Mouse (Mus musculus): ENCODE measurements at regions not wholly inside any gene's neighbourhood (a gene's known extent, or its start where the extent isn't known, plus 50 kb on each side); places are given as distances from the start of the nearest gene placed in this dataset.

- DNase-seq (ENCODE audit: low read depth) = peak; percentile 44
These were observed 143.1 kb upstream of the Mrps10 start for GRCm38 (mm10) chr17:47225306-47226269.

DNA sequence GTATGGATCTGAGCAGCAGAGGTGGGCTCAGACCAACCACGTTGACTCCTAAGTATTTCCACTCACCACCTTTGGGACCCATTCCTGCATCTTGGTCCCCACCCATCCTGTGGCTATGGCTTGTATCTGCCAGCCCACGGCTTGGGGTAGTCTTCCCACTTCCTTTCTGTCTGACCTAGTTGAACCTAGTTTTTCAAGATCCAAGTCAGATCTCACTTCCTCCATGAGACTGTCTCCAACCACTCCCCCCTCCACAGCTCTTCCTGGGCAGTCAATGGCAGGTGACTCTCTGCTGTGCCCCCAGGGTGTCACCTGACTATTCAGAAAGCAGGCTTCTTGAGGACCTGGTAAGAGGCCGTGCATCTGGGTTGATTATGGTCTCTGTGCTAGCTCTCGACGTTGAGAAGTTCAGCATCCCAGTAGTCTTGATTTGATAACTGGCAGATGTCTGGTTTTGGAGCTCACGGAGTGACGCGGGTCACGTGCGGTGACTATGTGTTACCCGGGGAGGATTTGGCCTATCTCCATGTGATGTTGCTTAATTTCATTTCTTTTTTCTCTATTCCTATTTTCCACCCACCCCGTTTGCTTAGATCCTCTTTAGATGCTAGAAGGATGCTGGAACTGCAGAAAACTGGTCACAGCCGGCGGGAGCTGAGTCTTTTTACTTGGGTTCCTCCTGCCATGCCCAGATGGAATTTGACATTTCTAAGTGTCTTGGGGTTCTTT lies 147.5 kb upstream of the Mrps10 start:
- DNase-seq (ENCODE audit: low read depth) = no peak

DNA sequence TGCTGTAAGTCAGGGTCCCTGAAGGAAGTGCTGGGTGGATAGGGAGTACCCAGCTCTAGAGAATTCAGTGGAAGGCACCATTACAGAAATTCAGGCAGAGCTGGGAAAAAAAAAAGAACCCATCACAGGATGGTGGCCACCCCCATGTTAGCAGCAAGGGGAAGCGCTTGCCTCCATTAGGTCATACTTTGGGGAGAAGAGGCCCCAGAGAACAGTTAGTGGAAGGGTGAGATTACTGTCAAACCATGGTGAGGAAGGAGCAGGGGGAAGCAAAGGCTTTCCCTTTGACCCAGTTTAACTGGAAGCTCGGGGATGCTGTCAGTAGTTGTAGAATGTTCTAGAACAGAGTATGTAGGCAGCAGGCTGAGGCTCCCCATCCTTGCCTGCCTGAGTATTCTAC lies 148.8 kb upstream of the Mrps10 start:
- no peak for DNase-seq (ENCODE audit: low read depth)

- DNase-seq (ENCODE audit: low read depth) = no peak
These were observed 152.2 kb upstream of the Mrps10 start for GRCm38 (mm10) chr17:47216490-47216889.

DNA sequence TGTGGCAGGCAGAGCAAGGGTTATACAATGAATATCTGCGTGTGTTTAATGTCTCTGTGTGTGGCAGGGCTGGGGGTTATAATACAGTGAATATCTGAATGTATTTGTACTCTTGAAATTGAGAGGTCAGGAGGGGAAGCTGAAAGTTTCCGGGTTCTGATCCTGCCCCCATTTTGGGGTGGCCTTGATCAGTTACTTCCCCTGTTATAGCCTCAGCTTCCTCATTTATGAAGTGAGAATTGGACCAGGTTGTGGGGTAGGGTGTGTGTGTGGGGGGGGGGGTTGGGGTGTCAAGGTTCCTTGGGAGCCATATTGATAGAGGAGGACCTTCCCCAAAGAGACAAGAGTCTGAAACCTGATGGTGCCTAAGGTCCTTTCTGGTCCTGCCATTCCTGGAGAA lies 152.8 kb upstream of the Mrps10 start:
- DNase-seq (ENCODE audit: low read depth) = no peak

- peak; percentile 37 for DNase-seq (ENCODE audit: low read depth)
These were observed 154.6 kb upstream of the Mrps10 start for GRCm38 (mm10) chr17:47214111-47214510.

DNA sequence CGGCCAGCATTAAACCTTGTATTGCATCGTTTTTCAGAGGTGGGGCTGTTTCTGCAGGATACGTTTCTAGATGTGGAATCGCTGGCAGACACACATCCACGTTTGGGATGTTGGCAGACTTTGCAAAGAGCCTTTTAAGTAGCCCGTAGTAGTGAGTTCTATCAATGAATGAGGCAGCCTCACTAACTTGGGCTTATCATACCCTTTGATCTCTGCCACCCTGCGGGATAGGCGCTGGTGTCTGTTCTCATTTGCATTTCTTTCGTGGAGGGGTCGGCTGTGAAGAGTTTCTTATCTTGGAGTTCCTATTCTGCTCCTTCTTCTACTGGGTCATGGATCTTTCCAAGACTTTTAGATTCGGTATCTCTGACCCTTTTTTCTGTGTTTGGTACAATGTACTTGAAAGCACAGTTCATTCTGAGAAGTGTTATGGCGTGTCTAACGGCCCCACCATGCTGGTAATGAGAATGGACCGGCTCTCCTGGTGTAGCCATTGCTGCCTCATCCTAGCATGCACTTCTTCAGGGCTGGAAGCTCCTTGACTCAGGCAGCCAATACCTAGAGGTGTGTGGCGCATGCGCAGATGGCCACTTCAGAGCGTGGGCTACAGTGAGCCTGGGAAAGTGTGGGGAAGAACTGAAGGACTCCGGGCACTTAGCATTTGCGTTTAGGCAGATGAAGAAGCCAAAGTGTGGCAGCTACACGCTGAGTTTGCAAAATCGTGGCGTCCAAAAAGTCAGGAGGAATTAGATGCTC lies 158.1 kb upstream of the Mrps10 start:
- no peak for DNase-seq (ENCODE audit: low read depth)

DNA sequence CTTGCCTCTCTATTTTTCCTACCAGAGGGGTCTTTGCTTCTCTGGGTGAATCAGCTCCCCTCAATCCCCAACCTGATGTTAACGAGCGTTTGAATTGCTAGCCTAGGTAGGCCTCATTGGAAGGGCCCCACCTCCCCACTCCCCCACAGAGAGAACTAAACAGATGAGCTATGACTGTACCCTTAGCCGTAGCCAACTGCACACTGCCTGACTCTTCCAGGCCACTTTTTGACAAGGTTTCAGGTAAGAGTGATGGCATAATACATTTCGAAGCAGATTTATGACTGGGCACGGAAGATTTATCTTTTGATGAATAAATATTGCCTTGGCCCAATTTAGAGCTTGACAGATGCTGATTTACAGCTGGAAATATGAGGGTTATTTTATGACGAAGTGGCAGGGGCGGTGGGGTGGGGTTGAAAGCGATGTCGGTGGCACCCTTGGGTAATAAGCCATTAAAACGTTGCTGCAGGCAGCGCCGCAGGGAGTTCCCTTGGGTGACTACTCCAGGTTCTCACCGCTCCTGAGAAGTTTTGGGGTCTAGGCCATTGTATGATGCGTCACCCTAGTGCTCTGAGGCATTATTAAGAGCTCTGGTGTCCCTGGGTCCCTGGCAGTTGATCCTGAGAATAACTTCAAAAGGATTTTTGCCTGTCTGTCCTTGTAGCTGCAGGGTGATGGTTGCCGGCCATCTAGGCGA lies 159.7 kb upstream of the Mrps10 start:
- DNase-seq (ENCODE audit: low read depth) = no peak

DNA sequence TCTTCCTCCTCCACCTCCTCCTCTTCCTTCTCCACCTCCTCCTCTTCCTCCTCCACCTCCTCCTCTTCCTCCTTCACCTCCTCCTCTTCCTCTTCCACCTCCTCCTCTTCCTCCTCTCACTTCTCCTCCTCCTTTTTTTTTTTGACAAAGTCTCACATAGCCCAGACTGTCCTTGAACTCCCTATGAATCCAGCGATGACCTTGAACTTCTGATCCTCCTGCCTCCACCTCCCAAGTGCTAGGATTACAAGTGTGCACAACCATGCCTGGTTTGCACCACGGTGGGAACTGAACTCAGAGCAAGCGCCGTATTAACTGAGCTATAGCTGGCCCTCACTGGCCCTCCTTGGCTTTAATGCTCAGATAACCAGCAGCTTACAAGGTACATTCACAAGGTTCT lies 161.2 kb upstream of the Mrps10 start:
- no peak for DNase-seq (ENCODE audit: low read depth)

- DNase-seq (ENCODE audit: low read depth) = no peak
These were observed 164.1 kb upstream of the Mrps10 start for GRCm38 (mm10) chr17:47204470-47205162.

DNA sequence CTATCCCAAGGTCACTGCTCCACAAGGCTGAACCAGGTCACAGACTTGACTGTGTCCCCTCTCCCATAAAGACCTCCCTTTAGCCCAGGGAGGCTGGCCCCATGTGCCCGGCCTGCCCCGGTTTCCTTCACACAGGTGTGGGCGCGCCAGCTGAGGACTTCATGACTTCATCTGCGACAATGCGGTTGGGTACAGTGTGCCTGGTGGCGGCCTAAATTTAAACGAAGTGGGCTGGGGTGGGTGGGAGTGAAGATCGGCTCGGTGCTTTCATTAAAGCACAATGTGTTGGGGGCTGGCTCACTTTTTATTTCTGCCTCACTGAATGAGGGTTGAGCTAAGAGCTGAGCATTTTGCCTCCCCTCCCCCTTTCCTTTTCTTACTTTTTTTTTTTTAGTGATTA lies 169.5 kb upstream of the Mrps10 start:
- DNase-seq (ENCODE audit: low read depth) = no peak

- DNase-seq (ENCODE audit: low read depth) = no peak
These were observed 170.7 kb upstream of the Mrps10 start for GRCm38 (mm10) chr17:47197957-47198356.

DNA sequence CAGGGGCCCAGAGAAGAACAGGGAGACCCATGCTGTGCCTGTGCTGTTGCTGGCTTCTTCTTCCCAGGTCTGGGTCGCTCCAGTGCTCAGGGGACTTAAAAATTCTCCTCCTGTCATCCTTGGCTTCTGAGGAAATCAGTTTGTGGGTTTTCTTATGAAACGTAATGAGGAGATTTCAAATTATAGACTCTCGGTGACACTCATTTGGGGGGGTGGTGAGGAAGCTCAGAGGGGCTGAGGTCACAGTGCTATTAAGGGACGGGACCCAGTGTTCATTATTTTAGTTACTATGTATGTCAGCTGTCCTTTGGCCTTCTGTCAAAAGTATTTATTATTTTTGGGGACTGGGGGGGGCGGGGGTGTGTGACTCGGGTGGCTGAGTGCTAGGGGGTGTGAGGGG lies 171.7 kb upstream of the Mrps10 start:
- DNase-seq (ENCODE audit: low read depth) = no peak

DNA sequence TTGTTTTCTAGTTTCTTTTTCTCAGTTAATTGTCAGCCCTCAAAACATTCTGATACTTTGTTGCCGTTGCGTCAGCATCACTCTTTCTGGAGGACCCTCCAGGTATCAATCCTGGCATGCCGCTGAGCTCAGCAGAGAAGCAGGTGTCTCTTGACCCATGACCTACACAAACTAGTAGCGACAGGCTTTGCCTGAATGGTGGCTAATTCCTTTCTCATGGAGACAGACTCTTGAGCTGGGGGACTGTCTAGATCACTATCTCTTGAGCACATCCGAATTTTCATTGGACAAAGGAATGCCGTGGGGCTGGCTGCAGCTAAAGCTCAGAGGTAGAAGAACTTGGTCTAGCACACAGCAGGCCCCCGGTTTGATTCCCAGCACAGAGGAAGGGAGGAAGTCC lies 172.7 kb upstream of the Mrps10 start:
- DNase-seq (ENCODE audit: low read depth) = no peak

GRCm38 (mm10) chr17:47194463-47195012 lies 174.1 kb upstream of the Mrps10 start:
- DNase-seq (ENCODE audit: low read depth) = no peak

DNA sequence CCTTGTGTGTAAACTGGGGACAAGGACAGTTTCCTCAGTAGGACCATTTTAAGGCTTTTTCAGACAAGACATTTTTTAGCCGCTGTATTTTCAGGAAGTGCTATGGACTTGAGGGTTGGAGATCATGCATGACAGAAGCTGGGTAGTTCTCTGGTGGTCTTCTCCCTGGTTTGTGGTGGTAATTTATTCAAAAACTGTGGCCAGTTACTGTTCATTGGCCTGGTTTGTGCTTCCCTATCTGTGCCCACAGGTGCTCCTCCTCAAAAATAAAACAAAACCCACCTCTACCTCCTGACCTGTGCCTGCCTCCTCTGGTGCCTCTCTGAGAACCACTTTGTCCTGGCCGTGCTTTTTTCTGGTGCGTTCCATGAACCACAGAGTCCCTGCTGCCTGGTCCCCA lies 177.3 kb upstream of the Mrps10 start:
- DNase-seq (ENCODE audit: low read depth) = no peak

DNA sequence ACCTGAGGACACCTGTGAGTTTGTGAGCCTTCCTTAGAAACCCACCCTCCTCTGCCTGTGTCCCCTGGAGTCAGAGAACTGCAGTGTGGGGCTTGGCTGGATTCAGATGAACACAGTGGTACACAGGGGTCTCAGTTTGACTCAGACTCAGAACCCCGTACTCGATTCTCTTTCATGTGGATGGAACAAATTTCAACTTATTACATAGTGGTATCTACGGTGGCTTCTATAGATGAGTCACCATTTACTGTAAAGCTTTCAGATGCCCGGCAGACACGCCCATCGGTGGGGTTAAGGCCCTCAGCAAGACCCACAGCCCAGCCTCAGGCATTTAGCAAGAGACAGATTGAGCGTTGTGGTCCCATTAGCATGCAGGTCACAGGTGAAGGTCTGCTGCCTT lies 178.9 kb upstream of the Mrps10 start:
- no peak for DNase-seq (ENCODE audit: low read depth)

- DNase-seq (ENCODE audit: low read depth) = no peak
These were observed 173.8 kb upstream of the Ubr2 start for GRCm38 (mm10) chr17:47184148-47184547.

GRCm38 (mm10) chr17:47182118-47182517 lies 171.8 kb upstream of the Ubr2 start:
- no peak for DNase-seq (ENCODE audit: low read depth)

DNA sequence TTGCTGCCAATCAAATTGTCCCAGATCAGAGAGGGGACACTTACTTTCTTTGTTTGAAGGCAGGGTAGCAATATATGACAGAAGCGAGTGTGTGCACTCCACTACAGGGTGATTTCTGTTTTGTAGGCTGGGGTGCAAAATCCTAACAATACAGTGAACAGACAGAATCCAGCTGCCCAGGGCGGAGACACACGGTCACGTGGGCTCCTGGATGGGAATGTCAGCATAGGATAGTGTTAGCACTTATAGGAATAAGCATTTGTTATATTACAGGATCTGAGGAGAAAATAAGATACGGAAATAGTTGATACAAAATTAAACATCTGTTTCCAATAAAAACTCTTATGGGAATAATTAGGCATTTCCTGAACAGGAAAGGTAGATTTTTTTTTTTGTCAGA lies 169.1 kb upstream of the Ubr2 start:
- no peak for DNase-seq (ENCODE audit: low read depth)

DNA sequence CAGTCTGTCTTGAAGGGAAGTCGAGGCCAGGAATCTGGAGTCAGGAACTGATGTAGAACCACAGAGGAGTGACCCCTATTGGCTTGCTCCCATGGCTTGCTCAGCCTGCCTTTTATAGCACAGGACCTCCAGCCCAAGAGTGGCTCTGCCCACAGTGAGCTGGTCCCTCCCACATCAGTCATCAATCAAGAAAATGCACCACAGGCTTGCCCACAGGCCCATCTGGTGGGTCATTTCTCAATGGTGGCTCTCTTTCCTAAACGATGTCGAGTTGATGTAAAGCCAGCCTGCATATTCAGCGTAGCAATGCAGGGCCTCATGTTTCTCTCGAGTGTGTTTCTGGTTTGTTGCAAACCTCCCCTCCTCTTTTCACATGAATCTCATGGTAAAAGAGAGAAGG lies 168.3 kb upstream of the Ubr2 start:
- no peak for DNase-seq (ENCODE audit: low read depth)
